Mouse (Mus musculus): ENCODE data around the gene Tti1.

Gene Tti1

DNA sequence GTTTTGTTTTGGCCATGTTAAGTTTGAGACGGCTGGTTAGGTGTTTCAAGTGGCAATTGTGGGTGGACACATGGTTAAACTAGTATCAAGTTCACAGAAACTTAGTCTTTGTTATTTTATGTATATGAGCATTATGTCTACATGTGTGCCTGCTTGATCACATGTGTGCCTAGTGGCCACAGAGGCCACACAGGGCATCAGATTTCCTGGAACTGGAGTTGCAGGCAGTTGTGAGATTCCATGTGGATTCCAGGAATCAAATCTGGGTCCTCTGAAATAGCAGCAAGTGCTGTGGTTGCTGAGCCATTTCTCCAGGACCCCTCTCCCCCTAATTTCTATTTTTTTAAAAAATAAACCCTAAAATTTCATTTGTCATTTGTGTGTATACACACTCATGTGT is 11.4 kb upstream of the Tti1 start:
- DNase-seq (ENCODE audit: low spot score in 2 of 2), result no peak

DNA sequence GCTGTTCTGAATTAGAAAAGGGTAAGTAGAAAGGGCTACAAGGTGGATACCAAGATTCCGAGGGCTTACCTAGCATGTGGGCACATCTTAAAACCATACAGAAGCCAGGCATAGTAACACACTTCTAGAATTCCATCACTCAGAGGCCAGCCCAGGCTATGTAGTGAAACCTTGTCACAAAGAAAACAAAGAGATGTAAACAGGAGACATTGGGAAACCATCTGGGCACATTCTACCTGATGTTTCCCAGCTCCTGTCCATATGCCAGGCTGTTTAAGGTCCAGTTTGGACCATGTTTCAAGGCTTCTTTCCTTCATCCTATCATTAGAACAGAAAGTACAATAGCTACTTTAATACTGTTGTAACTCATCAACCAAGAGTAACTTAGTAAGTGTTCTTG is 9.3 kb upstream of the Tti1 start:
- DNase-seq (ENCODE audit: low spot score in 2 of 2), result no peak

DNA sequence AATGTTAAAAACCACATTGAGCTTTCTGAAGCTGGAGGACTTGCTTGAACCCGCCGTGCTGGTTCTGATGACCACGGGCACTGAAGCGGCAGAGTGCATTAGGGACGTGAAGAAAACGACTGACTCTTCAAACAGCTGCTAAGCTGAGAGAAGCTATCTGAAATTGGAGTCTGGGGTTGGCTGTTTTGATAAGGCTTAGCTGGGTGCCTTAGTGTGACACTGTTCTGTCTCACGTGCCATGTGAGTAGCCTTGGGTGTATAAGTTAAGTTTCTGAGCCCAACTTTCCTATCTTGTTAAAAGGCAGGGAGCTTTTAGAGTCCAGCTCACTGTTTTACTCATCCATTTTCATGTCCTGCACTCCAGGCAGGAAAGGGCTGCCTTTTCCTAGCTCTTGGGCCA is 8.7 kb upstream of the Tti1 start:
- DNase-seq (ENCODE audit: low spot score in 2 of 2), result no peak

DNA sequence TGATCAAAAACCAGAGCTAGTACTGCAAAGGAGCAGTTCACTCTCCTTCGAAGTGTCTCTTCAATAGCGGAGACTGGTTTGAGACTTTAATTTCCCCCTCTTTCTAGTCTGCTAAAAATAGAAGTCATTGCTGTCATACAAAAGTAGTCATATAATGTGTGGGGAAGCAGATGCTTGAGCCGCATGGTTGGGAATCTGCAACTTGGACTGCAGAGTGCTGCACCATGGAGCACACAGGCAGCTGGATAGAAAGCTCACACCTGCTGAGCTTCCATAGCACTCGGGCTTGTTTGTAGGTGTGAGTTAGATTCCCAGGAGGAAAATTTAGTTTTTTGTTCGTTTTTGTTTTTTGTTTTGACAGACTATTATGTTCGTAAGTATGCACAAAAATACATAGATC is 8.2 kb upstream of the Tti1 start:
- no peak for DNase-seq (ENCODE audit: low spot score in 2 of 2)

DNA sequence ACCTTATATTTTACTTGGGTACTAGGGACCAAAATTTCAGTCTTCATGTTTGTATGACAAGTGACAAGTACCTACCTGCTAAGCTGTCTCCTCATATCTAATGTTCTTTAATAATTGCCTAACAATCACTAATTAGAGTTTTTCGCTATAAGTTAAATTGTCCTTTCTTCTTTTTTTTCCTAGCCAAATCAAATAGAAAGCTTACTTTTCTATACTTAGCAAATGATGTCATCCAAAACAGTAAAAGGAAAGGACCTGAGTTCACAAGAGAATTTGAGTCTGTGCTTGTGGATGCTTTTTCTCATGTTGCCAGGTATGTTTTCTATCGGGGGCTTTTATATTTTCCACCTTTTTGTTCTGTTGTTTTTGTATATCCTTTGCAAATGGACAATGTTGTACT is 7.6 kb upstream of the Tti1 start:
- DNase-seq (ENCODE audit: low spot score in 2 of 2), result no peak

DNA sequence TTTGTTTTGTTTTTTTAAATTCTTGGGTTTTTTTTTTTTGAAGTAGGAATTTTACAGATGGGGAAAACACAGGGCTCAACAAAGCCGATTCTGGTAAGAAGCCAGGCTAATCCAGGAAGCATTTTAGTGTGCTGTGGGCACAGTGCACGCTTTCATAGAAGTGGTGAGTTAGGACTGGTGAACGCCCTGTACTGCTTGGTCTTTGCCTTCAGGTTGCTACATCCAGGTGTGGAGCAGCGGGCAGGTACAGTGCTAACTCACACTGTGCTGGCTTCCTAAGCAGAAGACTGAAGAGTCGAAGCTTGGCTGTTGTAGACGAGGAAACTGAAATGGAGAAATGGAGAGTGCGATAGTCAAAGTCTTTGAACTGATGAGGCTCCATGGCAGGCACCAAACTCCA is 1.8 kb upstream of the Tti1 start:
- DNase-seq (ENCODE audit: low spot score in 2 of 2), result no peak

DNA sequence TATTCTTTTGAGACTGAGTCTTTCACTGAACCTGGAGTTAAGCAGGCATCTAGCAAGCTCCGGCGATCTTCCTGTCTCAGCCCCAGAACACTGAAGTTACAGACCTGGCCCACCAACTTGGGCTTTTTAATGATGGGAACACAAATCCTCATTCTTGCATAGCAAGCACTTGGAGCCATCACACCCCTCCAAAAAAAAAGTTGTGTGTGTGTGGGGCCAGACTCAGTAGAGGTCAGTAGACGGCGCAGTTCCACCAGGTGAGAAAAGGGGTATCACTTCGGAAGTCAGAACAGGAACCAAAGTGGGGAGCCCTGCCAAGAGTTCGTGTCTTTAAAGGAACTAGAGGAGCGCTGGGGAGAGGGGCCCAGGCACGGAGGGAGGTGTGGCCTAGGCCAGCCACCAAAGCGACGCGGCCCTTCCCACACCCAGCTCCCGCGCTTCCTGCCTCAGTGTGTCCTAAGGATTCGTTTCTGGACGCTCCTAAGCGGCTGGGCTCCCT is 329 bp downstream of the Tti1 start:
- DNase-seq (ENCODE audit: low spot score in 2 of 2), result no peak

DNA sequence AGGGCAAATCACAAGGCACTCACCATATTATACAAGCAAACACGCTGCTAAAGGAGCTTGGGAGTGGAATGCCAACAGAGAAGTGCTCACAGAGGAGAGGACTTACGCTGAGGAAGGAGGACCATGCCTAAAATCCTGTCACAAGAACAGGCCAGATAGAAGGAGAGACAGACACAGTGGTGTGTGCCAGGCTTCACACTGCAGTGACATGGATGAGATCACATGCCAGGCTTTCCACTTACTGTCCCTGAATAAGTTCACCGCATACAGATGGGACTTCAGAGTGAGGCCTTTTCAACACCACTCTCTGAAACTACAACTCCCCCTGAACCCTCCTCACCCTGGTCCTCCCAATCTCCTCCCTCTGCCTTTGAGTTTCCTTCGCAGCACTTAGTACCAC is 10.9 kb downstream of the Tti1 start:
- DNase-seq (ENCODE audit: low spot score in 2 of 2), result no peak

DNA sequence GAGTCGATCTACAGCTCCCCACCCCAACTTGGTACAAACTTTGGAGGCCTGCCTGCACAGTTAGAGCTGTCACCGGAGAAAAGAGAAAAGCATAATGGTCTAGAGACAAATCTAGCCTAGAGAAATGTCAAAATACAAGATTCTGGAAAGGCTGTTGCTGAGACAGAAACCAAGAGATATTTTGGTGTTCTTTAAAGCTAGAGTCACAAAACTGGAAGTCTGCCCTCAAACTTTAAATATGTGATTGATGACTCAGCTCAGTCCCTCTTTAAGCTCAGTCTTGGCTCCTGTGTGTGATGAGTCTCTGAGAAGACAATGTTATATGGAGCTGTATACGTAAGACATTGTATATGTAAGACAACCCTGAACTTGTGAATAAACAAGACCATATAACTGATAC is 15.6 kb downstream of the Tti1 start:
- DNase-seq (ENCODE audit: low spot score in 2 of 2), result no peak

DNA sequence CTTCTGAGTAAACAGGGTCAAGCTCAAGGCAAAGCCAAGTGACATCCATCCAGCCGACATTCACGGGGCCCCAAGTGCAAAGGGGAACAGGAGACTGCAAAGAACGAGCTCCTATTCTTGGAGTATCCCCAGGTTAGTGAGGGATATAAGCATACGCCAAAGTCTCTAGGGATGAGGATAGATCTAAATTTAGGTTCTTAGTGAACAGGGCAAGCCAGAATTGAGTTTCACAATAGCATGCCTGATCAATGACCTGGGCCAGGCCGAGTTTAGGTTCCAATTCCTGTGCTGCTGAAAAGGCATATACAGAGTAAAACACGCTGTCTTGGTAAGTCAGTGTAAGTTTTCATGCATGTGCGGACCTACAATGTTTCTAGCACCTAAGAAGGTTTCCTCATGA is 18.9 kb downstream of the Tti1 start:
- DNase-seq (ENCODE audit: low spot score in 2 of 2), result no peak

DNA sequence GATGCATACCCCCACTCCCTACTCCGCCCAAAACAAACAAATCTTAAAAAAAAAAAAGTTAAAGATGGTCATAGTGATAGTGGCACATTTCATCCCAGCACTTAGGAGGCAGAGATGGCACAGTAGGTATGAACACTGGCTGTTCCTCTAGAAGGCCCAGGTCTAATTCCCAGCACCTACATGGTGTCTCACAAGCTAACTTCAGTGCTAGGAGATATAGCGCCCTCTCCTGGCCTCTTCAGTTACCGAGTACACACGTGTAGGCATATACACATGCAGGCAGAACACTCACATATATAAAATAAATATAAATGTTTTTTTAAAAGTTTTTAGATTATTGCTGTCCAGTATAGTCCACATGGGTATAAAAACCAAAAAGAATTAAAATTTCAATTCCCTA is 22.6 kb downstream of the Tti1 start:
- no peak for DNase-seq (ENCODE audit: low spot score in 2 of 2)

DNA sequence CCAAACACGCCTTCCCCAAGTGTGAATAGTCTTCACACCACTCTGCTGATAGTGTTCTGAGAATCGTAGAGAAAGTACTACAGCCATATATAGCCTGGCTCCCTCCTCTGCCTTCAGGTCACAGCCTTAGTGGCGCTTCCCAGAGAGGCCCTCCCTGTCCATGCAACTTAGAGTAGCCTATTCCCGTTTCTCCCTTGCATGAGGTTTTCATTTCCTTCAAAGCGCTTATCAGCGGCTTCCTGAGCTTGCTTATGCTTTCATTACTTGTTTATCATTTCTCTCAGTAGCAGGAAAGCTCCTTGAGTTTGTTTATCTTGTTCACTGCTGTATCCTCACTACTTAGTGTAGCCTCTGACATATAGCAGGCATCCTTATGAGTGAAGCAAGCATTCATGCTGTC is 23.6 kb downstream of the Tti1 start:
- DNase-seq (ENCODE audit: low spot score in 2 of 2), result no peak

DNA sequence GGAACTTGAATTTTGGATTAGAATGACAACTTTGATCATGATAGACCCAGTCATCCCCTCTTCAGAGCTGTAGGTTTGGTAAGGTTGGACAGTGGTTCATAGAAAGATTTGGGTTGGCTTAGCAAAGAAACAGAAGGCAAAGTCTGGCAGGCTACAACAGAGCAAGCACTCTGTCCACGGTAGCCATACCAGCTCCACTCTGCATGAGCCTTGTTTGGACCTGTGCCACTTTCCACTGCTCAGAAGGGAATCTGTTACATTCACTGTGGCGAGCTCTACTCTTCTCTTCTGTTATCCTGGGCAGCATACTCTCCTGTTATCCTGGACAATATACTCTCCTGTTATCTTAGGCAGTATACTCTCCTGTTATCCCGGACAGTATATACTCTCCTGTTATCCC is 29.4 kb downstream of the Tti1 start:
- DNase-seq (ENCODE audit: low spot score in 2 of 2), result no peak

DNA sequence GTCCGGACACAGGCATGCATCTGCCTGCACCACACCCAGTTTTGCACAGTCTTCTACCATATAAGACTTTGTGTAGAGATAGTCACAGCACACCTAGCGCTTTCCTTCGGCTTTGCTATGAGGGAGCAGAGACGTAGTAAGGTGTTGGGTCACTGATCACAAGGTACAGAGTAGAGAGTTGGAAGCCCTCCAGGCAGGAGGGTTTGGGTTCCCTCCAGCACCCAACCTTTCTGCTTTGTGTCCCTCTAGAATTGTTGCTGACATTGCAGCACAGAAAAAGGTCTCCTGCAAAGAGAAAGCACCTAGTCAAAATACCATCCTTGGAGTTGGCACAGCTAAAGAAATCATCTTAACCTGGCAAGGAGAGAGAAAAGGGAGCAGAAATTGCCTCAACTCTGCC is 35.7 kb downstream of the Tti1 start:
- DNase-seq (ENCODE audit: low spot score in 2 of 2), result no peak

DNA sequence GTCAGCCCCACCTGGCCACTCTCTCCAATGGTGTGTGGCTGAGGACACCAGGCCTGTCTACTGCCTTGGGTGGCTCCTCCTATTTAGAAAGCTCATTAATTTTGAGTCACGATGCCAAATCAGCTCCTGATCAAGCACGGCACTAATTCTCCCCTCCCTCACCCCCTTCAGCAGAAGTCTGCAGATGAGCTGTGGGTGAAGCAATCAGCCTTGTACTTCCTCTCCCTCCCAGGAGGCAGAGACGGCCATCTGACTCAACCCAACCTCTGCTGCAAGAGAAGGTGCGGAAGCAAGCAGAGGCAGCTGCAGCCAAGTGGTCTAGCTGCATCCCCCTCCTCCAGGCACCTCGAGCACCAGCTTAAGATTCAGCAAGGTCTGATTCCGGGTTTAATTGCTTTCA is 37.2 kb downstream of the Tti1 start:
- DNase-seq (ENCODE audit: low spot score in 2 of 2), result no peak

DNA sequence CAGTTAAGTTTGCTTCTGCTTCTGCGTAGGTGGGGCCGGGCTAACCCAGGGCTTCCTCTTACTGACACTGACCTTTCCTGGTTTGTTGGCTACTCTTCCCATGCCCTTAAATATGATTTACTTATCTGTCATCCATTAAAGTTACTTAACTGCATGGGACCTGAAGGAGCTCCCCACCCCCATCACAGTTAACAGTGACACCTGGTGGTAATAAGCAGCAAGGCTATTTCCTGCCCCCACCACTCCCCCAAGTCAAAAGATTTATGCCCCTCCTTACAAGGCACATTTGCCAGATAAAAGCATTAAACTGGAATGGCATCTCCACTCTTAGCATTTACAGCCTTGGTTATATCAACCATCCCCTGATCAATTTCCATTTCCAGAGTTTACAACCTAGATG is 38.3 kb downstream of the Tti1 start:
- DNase-seq (ENCODE audit: low spot score in 2 of 2), result no peak

DNA sequence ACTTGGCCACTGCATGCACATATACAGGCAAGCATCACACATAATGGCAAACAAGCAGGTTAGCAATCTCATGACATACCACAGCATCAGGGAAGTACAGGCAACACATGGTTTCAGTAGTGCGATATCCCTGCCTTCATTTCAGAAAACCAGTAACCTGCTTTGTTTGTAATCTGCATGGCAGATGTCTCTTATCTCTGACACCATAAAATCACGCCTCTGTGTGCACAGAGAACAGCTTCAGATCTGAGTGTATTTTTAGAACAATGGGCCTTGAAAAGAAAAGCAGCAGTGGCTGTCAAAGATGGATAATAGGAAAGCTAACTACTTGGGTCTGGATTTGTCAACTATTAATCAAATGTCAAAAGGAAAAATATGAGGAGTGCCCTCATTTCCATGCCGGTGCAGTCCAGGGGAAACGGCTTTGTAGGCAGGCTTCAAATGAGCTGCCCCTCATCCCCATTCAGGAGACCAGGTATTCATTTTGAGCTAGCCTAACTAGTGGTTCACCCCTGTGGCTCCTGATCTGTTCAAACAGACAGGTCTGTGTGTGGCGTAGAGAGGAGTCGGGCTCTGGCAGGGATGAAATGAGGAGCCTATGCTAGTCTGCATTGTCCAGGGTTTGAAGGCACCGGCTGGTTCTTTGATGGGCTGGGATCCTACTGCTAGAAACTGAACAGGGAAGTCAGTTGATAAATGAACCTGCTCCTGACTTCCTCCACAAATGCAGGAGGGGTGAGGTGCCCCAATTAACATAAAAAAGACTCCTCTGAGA is 39.6 kb downstream of the Tti1 start:
- DNase-seq (ENCODE audit: low spot score in 2 of 2), result no peak

DNA sequence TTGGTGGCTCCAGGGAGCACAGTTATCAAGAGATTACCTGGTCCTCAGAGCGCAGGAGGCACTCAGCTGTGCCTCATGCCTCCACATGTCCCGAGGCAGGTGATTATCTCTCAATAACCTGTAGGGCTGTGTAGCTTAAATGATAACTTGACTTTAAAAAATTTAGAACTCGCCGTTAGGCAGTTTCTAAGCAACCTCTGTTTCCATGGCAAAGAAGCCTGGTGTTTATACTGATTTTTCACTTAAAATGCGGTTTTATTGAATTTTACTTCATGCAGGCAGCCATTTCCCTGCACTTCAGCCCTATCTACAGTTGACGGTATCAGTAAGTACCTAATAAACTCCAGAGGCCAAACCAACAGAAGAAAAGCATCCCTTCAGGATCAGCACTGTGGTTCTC is 42.0 kb downstream of the Tti1 start:
- no peak for DNase-seq (ENCODE audit: low spot score in 2 of 2)

DNA sequence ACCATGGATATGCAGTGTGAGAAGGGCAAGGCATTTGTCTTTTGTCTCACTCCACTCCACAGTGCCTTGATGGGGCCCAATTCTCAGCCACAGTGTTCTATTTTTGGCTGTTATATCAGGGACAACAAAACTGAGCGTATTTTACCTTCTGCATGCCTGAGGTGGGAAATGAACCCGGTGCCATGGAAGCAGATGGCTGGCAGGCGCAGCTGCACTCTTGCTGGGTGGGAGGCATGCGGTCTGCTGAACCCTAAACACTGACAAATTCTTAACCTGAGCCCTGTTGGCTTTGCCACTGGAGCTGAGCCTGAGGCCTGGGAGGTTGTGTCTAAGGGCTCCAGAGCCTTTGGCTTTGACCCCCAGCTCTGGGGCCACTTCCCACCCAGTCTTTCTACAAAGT is 42.6 kb downstream of the Tti1 start:
- no peak for DNase-seq (ENCODE audit: low spot score in 2 of 2)

DNA sequence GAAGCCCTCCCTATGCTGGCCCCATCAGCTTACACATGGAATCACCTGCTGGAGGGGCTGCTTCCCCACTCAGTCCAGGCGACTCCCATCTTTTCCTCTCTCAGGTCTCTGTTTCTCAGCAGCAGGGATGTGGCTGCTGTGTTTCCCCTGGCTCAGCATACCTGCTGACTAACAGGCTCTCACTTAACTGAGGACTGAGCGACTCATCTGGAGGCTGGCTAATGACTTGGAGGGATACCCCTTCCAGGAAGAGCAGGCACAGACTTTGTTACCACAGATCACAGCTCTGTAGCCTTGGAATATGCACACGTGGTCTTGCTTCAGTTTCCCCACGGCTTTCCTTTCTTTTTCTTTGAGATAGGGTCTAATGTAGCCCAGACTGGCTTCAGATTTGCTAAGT is 45.0 kb downstream of the Tti1 start:
- no peak for DNase-seq (ENCODE audit: low spot score in 2 of 2)

DNA sequence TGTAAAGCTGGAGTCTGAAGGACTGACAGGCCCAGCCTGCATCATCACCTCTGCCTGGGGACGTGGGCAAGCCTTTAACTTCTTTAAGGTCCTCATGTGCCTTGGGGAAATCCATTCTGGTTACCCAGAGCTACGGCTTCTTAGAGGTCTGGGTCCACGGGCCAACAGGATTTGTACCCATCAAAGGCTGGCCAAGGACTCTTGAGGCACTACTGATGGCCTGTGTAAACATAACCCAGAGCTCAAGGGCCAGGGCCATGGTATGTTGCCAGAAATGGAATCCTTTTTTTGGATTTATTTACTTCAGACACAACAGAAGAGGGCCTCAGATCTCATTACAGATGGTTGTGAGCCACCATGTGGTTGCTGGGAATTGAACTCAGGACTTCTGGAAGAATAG is 45.5 kb downstream of the Tti1 start:
- no peak for DNase-seq (ENCODE audit: low spot score in 2 of 2)

DNA sequence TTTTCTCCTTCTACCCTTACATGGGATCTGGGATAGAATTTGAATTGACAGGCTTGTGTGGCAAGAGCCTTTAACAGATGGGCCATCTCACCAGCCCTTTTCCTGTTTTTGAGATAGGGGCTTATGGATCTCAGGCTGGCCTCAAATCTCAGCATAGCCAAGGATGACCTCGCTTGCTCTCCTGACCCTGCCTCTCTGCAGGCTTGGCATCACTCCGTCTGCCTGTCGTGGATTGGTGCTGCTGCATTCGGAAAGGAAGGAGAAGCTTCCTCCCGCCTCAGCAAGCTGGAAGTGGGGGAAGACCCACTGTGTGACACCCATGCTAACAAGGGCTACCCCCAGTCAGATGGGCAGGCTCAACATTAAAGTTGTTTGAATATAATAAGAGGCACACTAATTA is 49.0 kb downstream of the Tti1 start:
- no peak for DNase-seq (ENCODE audit: low spot score in 2 of 2)

DNA sequence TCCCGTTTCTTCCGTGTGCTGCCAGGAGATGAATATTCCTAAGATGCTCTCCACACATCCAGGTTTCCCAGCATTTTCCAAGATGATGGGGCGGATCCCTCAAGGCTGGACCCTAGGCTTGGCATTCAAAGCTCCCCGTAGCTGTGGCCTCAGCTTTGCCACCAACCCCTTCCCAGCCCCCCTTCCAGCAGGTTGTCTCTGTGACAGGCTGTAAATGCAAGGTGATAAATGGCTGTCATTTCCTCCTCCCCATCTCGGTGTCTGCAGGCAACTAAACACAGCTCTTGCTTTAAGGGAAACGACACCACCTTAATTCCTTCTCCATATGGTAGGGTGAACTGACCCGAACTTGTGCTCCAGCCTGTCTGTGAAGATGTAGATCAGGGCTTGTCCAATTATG is 52.6 kb downstream of the Tti1 start:
- DNase-seq (ENCODE audit: low spot score in 2 of 2), result no peak
